Mouse (Mus musculus) T-cell, adult 2 months (primary cell): ENCODE results near the gene Nkain2.
"Not testable (repeated sequence)": the region's sequence is repeated elsewhere in the genome, so short reads cannot be mapped to it uniquely, and the experiment has no call there.

ENCODE experiments used
- DNase-seq: peaks from one replicate; pipeline ENCODE4 v3.0.0; 2022; ENCODE audit warnings: low spot score

Gene Nkain2

GRCm38 (mm10) chr10:32058251-32058650 is 832.0 kb downstream of the Nkain2 start:
- no peak for DNase-seq

- no peak for DNase-seq
Measured at GRCm38 (mm10) chr10:32052546-32053295, 837.5 kb downstream of the Nkain2 start.

GRCm38 (mm10) chr10:32052045-32052444 is 838.2 kb downstream of the Nkain2 start:
- DNase-seq, result no peak

GRCm38 (mm10) chr10:32029996-32030395 is 860.3 kb downstream of the Nkain2 start:
- no peak for DNase-seq

GRCm38 (mm10) chr10:32018385-32018784 is 871.9 kb downstream of the Nkain2 start:
- no peak for DNase-seq

- no peak for DNase-seq
Measured at GRCm38 (mm10) chr10:32001216-32001753, 889.0 kb downstream of the Nkain2 start.

GRCm38 (mm10) chr10:31993205-31993604 is 897.1 kb downstream of the Nkain2 start:
- no peak for DNase-seq

GRCm38 (mm10) chr10:31978387-31978786 is 911.9 kb downstream of the Nkain2 start:
- no peak for DNase-seq

- DNase-seq, result no peak
Measured at GRCm38 (mm10) chr10:31947178-31947726, 943.0 kb downstream of the Nkain2 start.

GRCm38 (mm10) chr10:31931961-31932360 is 958.3 kb downstream of the Nkain2 start:
- no peak for DNase-seq

- no peak for DNase-seq
Measured at GRCm38 (mm10) chr10:31927657-31928056, 962.6 kb downstream of the Nkain2 start.

GRCm38 (mm10) chr10:31920901-31921300 is 969.4 kb downstream of the Nkain2 start:
- DNase-seq, result not testable (repeated sequence)

GRCm38 (mm10) chr10:31907488-31907887 is 982.8 kb downstream of the Nkain2 start:
- DNase-seq, result no peak

- DNase-seq, result no peak
Measured at GRCm38 (mm10) chr10:31899501-31899900, 990.8 kb downstream of the Nkain2 start.

GRCm38 (mm10) chr10:31873323-31873895 is 1016.9 kb downstream of the Nkain2 start:
- DNase-seq, result no peak

GRCm38 (mm10) chr10:31868275-31868674 is 1022.0 kb downstream of the Nkain2 start:
- no peak for DNase-seq

GRCm38 (mm10) chr10:31827041-31827440 is 1063.2 kb downstream of the Nkain2 start:
- no peak for DNase-seq

- no peak for DNase-seq
Measured at GRCm38 (mm10) chr10:31812543-31812942, 1077.7 kb downstream of the Nkain2 start.

GRCm38 (mm10) chr10:31742443-31743057 is 1147.7 kb downstream of the Nkain2 start:
- DNase-seq, result no peak

- no peak for DNase-seq
Measured at GRCm38 (mm10) chr10:31728036-31728435, 1162.2 kb downstream of the Nkain2 start.

GRCm38 (mm10) chr10:31647270-31647669 is 1243.0 kb downstream of the Nkain2 start:
- no peak for DNase-seq

GRCm38 (mm10) chr10:31646083-31646482 is 1244.2 kb downstream of the Nkain2 start:
- no peak for DNase-seq
